In genomic region chr12:86808856-86809255, GRCm38 (mm10) we compare ENCODE assay signal across 13 mouse cellular contexts.
DNase-seq lines count a peak whose midpoint lies in the region; ATAC-seq and TF ChIP-seq lines count a peak whose summit lies in the region.
"Had no signal": no experiment of that assay in that cellular context is flagged by ENCODE, and none has a peak within 500 bp of the region (broad histone marks: within the 10 kb centered on the region; RNA-seq: fewer than 3 reads in every experiment).

No protein-coding gene starts in this region.

- peaks cover 15 to 54% of the 10 kb centered on the region in 2 experiments; a peak in 3 of 4 replicates for H3K4me1 ChIP-seq in ES-E14 (ENCODE audit: control insufficient read depth in 2 of 2, insufficient read depth in 2 of 2, low read length in 2 of 2, poor library complexity in 1 of 2)
- peaks cover 74% of the 10 kb centered on the region for H3K4me1 ChIP-seq in forebrain, embryonic 16.5 days (replicated peaks; ENCODE audit: control insufficient read depth, insufficient read depth, low read length)
- H3K4me1 ChIP-seq in midbrain, embryonic 12.5 days, result peaks cover 82% of the 10 kb centered on the region
- H3K4me1 ChIP-seq in kidney, adult 2 months (ENCODE audit: control insufficient read depth, insufficient read depth, low read length), result peaks cover 25% of the 10 kb centered on the region
- peaks cover 15% of the 10 kb centered on the region; the same call in 1 of the 2 replicates for H3K4me1 ChIP-seq in lung, postnatal 0 days (ENCODE audit: insufficient read depth, low read depth, low read length)

- no peak for TF ChIP-seq CTCF in kidney, adult 2 months (conservative IDR thresholded peaks at IDR 0.05; ENCODE audit: insufficient read depth, insufficient read length, low read depth, low read length)
- no peak for TF ChIP-seq CTCF in lung, postnatal 0 days (IDR thresholded peaks at IDR 0.05)

- no peak for TF ChIP-seq POLR2A in kidney, adult 2 months (IDR thresholded peaks at IDR 0.05; ENCODE audit: low read depth, low read length)

- H3K27me3 ChIP-seq in forebrain, embryonic 16.5 days (replicated peaks; ENCODE audit: control insufficient read depth, insufficient read depth, low read length), result no peaks in the 10 kb centered on the region
- peaks cover 48% of the 10 kb centered on the region for H3K27me3 ChIP-seq in midbrain, embryonic 12.5 days
- no peaks in the 10 kb centered on the region for H3K27me3 ChIP-seq in kidney, adult 2 months (replicated peaks; ENCODE audit: control insufficient read depth, insufficient read depth, low read length)
- H3K27me3 ChIP-seq in lung, postnatal 0 days (replicated peaks; ENCODE audit: insufficient read depth, low read length), result no peaks in the 10 kb centered on the region

- in situ Hi-C loops in ES-E14 (cut with MboI; ENCODE audit: low sequenced_read_pairs in 2 of 2, unreplicated experiment in 2 of 2), result no loop called here

- no peak overlapping the region for H3K4me3 ChIP-seq in ES-E14 (ENCODE audit: insufficient read depth in 1 of 2, low read depth in 1 of 2, low read length in 2 of 2, poor library complexity in 1 of 2, severe bottlenecking in 1 of 2)
- no peak overlapping the region for H3K4me3 ChIP-seq in forebrain, embryonic 16.5 days (replicated peaks; ENCODE audit: low read length)
- H3K4me3 ChIP-seq in midbrain, embryonic 12.5 days, result no peak overlapping the region
- no peak overlapping the region for H3K4me3 ChIP-seq in kidney, adult 2 months (ENCODE audit: insufficient read depth, low read depth, low read length)
- no peak overlapping the region for H3K4me3 ChIP-seq in lung, postnatal 0 days (ENCODE audit: low read depth, low read length)

- H3K27ac ChIP-seq in ES-E14 (ENCODE audit: insufficient read depth, low read depth, low read length, poor library complexity, severe bottlenecking), result peak overlapping the region; percentile 61; the same call in 1 of the 2 replicates
- peak overlapping the region; percentile 94 for H3K27ac ChIP-seq in forebrain, embryonic 16.5 days (ENCODE audit: low read length)
- H3K27ac ChIP-seq in midbrain, embryonic 12.5 days (replicated peaks), result peak overlapping the region; percentile 94
- H3K27ac ChIP-seq in kidney, adult 2 months (ENCODE audit: insufficient read depth, low read depth, low read length), result no peak overlapping the region
- no peak overlapping the region for H3K27ac ChIP-seq in lung, postnatal 0 days (ENCODE audit: low read length)
- H3K27ac ChIP-seq: liver, embryonic 14.5 days had no signal

- TF ChIP-seq EP300 in lung, postnatal 0 days (IDR thresholded peaks at IDR 0.05), result no peak

- 78% methylated on average over 4 of the region's 4 CpGs for WGBS in forebrain, embryonic 16.5 days
- WGBS in midbrain, embryonic 12.5 days, result 76% methylated on average over 4 of the region's 4 CpGs
- WGBS in kidney, adult 2 months, result 80% methylated on average over 4 of the region's 4 CpGs
- 92% methylated on average over 4 of the region's 4 CpGs for WGBS in lung, postnatal 0 days

- peak; percentile 70 for DNase-seq in adrenal gland, adult 2 months
- no peak for DNase-seq in adrenal gland, postnatal 25 days
- DNase-seq in ES-E14 (ENCODE audit: low read depth, low spot score), result no peak
- no peak for DNase-seq in kidney, adult 18-20 months
- DNase-seq in kidney, adult 2 months, result no peak
- DNase-seq in lung, postnatal 0 days (ENCODE audit: low spot score), result no peak
- DNase-seq: cerebellum, postnatal 14 days; gastrocnemius, postnatal 25 days; heart, postnatal 10 days; kidney, adult 8-10 months had no signal

- H3K9me3 ChIP-seq in ES-E14 (ENCODE audit: control insufficient read depth, insufficient read depth, low read depth, low read length), result no peaks in the 10 kb centered on the region
- no peaks in the 10 kb centered on the region for H3K9me3 ChIP-seq in forebrain, embryonic 16.5 days (ENCODE audit: control insufficient read depth, low read length)
- H3K9me3 ChIP-seq in midbrain, embryonic 12.5 days, result no peaks in the 10 kb centered on the region
- no peaks in the 10 kb centered on the region for H3K9me3 ChIP-seq in lung, postnatal 0 days (ENCODE audit: low read length)

- H3K36me3 ChIP-seq in ES-E14 (ENCODE audit: control insufficient read depth, insufficient read depth, low read length, poor library complexity, severe bottlenecking), result no peaks in the 10 kb centered on the region
- H3K36me3 ChIP-seq in forebrain, embryonic 16.5 days (ENCODE audit: control insufficient read depth, insufficient read depth), result no peaks in the 10 kb centered on the region
- H3K36me3 ChIP-seq in midbrain, embryonic 12.5 days, result no peaks in the 10 kb centered on the region
- no peaks in the 10 kb centered on the region for H3K36me3 ChIP-seq in kidney, adult 2 months (ENCODE audit: control insufficient read depth, insufficient read depth, low read length)
- no peaks in the 10 kb centered on the region for H3K36me3 ChIP-seq in lung, postnatal 0 days (ENCODE audit: insufficient read depth, low read length)

- ATAC-seq in forebrain, embryonic 16.5 days, result no peak
- no peak for ATAC-seq in midbrain, embryonic 12.5 days (ENCODE audit: low FRiP score, low read depth)
- ATAC-seq in lung, postnatal 0 days, result no peak

- H3K9ac ChIP-seq in ES-E14 (ENCODE audit: insufficient read depth, low read depth, low read length, poor library complexity, severe bottlenecking), result no peak overlapping the region
- H3K9ac ChIP-seq in forebrain, embryonic 16.5 days (replicated peaks; ENCODE audit: low read depth, low read length), result 0 out of 2 replicates have a peak overlapping the region, but pooled peaks have one; percentile 19
- H3K9ac ChIP-seq in midbrain, embryonic 12.5 days (replicated peaks), result no peak overlapping the region
- H3K9ac ChIP-seq in lung, postnatal 0 days (replicated peaks; ENCODE audit: low read depth), result no peak overlapping the region
- H3K9ac ChIP-seq: liver, embryonic 14.5 days had no signal

- H3K4me2 ChIP-seq in forebrain, embryonic 16.5 days (ENCODE audit: low read length), result no peak overlapping the region
- no peak overlapping the region for H3K4me2 ChIP-seq in midbrain, embryonic 12.5 days (replicated peaks)
- no peak overlapping the region for H3K4me2 ChIP-seq in lung, postnatal 0 days (replicated peaks; ENCODE audit: low read depth, low read length)

TF ChIP-seq in ES-E14, 5 proteins besides CTCF, POLR2A, EP300 and RAD21:
- TF ChIP-seq HCFC1 (IDR thresholded peaks at IDR 0.05; ENCODE audit: borderline replicate concordance, insufficient read depth, low read length) (no peak), ZNF384 (IDR thresholded peaks at IDR 0.05; ENCODE audit: low read depth, low read length) (no peak), ZC3H11A (IDR thresholded peaks at IDR 0.05; ENCODE audit: borderline replicate concordance, low read depth, low read length) (no peak), MAFK (IDR thresholded peaks at IDR 0.05; ENCODE audit: insufficient read depth, low read depth, low read length) (no peak), CHD2 (IDR thresholded peaks at IDR 0.05; ENCODE audit: low read depth, low read length) (no peak)

Comparison
In these comparisons a context has a peak if more than half of its experiments do, and no peak if none do; other contexts are left out.
1. H3K27ac ChIP-seq: peak in ES-E14 (single experiment), forebrain, embryonic 16.5 days (single experiment) and midbrain, embryonic 12.5 days (single experiment); none in kidney, adult 2 months (single experiment) and lung, postnatal 0 days (single experiment).